Mouse (Mus musculus): ENCODE measurements at regions not wholly inside any gene's neighbourhood (a gene's known extent, or its start where the extent isn't known, plus 50 kb on each side); places are given as distances from the start of the nearest gene placed in this dataset.

DNA sequence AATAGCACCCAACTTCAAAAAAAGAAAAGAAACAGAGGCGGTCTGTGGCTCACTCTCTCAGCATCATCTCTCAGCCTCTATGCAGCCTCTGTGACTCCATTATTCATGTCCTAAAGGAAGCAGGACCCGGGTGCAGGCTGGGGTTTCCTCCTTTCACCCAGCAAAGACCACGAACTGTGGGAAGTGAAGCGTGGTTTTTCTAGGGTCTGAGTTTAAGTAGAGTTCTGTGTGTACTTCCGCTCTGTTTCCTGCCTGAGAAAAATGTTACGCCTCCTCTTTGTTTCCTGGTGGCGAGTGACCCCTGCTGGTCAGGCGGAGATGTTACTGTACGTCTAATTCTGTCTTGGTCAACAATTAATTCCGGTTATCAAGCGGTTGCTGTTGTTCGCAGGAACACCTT is 366.9 kb downstream of the Rapgef2 start:
- Histone ChIP-seq H3K9ac (ENCODE audit: insufficient read depth, low read depth, low read length, poor library complexity, severe bottlenecking) (no peak overlapping the region), H3K27ac (ENCODE audit: insufficient read depth, low read depth, low read length, poor library complexity, severe bottlenecking) (no peak overlapping the region), H3K36me3 (ENCODE audit: control insufficient read depth, insufficient read depth, low read length, poor library complexity, severe bottlenecking) (no peaks in the 10 kb centered on the region), H3K9me3 (ENCODE audit: control insufficient read depth, insufficient read depth, low read depth, low read length) (no peaks in the 10 kb centered on the region), H3K4me3 (ENCODE audit: insufficient read depth in 1 of 2, low read depth in 1 of 2, low read length in 2 of 2, poor library complexity in 1 of 2, severe bottlenecking in 1 of 2) (no peak overlapping the region), H3K4me1 (ENCODE audit: control insufficient read depth in 2 of 2, insufficient read depth in 2 of 2, low read length in 2 of 2, poor library complexity in 1 of 2) (no peaks in the 10 kb centered on the region)
- peak; percentile 92 for TF ChIP-seq ZC3H11A (IDR thresholded peaks at IDR 0.05; ENCODE audit: borderline replicate concordance, low read depth, low read length)
- no peak for TF ChIP-seq MAFK (IDR thresholded peaks at IDR 0.05; ENCODE audit: insufficient read depth, low read depth, low read length)
- peak; percentile 51 for DNase-seq (ENCODE audit: low read depth, low spot score)
- in situ Hi-C loops (cut with MboI; ENCODE audit: low sequenced_read_pairs in 2 of 2, unreplicated experiment in 2 of 2): no loop called here

DNA sequence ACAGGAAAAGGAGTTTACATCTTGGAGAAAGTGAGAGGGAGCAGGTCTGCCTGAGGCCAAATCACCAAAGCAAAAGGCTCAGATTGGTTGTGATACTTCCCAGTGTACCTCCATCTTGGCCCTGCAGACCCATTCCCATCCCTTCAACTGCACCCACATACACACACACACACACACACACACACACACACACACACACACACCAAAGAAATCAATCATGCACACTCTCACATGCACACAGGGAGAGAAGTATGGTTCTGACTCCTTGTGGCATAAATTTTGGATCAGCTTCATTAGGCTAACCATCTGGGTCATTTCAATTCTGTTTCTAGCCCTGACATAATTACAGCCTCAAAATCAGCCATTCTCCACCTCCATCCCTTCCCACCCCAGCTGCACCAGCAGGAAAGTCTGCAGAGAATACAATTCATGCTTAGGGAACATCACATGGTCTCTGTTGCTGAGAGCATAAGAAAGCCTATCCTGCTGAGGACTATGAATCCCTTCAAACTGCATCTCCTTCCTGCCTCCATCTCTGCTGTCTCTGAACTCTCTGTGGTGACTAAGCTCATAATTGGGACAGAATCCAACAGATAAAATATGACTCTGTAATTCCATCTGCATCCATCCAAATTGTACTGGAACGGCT is 378.0 kb downstream of the Rapgef2 start:
- H3K4me3 ChIP-seq (ENCODE audit: insufficient read depth in 1 of 2, low read depth in 1 of 2, low read length in 2 of 2, poor library complexity in 1 of 2, severe bottlenecking in 1 of 2): no peak overlapping the region
- no peaks in the 10 kb centered on the region for H3K36me3 ChIP-seq (ENCODE audit: control insufficient read depth, insufficient read depth, low read length, poor library complexity, severe bottlenecking)
- no peaks in the 10 kb centered on the region for H3K9me3 ChIP-seq (ENCODE audit: control insufficient read depth, insufficient read depth, low read depth, low read length)
- TF ChIP-seq HCFC1 (IDR thresholded peaks at IDR 0.05; ENCODE audit: borderline replicate concordance, insufficient read depth, low read length) (no peak), MAFK (IDR thresholded peaks at IDR 0.05; ENCODE audit: insufficient read depth, low read depth, low read length) (no peak), CHD2 (IDR thresholded peaks at IDR 0.05; ENCODE audit: low read depth, low read length) (no peak), ZC3H11A (IDR thresholded peaks at IDR 0.05; ENCODE audit: borderline replicate concordance, low read depth, low read length) (no peak), ZNF384 (IDR thresholded peaks at IDR 0.05; ENCODE audit: low read depth, low read length) (no peak)
- in situ Hi-C loops (cut with MboI; ENCODE audit: low sequenced_read_pairs in 2 of 2, unreplicated experiment in 2 of 2): no loop called here
- DNase-seq (ENCODE audit: low read depth, low spot score): no peak
- H3K9ac ChIP-seq (ENCODE audit: insufficient read depth, low read depth, low read length, poor library complexity, severe bottlenecking): no peak overlapping the region
- no peaks in the 10 kb centered on the region for H3K4me1 ChIP-seq (ENCODE audit: control insufficient read depth in 2 of 2, insufficient read depth in 2 of 2, low read length in 2 of 2, poor library complexity in 1 of 2)
- no peak overlapping the region for H3K27ac ChIP-seq (ENCODE audit: insufficient read depth, low read depth, low read length, poor library complexity, severe bottlenecking)

GRCm38 (mm10) chr3:78907778-78908177 is 378.5 kb downstream of the Rapgef2 start:
- Histone ChIP-seq H3K9ac (ENCODE audit: insufficient read depth, low read depth, low read length, poor library complexity, severe bottlenecking) (no peak overlapping the region), H3K9me3 (ENCODE audit: control insufficient read depth, insufficient read depth, low read depth, low read length) (no peaks in the 10 kb centered on the region), H3K4me3 (ENCODE audit: insufficient read depth in 1 of 2, low read depth in 1 of 2, low read length in 2 of 2, poor library complexity in 1 of 2, severe bottlenecking in 1 of 2) (no peak overlapping the region), H3K36me3 (ENCODE audit: control insufficient read depth, insufficient read depth, low read length, poor library complexity, severe bottlenecking) (no peaks in the 10 kb centered on the region), H3K27ac (ENCODE audit: insufficient read depth, low read depth, low read length, poor library complexity, severe bottlenecking) (no peak overlapping the region), H3K4me1 (ENCODE audit: control insufficient read depth in 2 of 2, insufficient read depth in 2 of 2, low read length in 2 of 2, poor library complexity in 1 of 2) (no peaks in the 10 kb centered on the region)
- TF ChIP-seq CHD2 (IDR thresholded peaks at IDR 0.05; ENCODE audit: low read depth, low read length): no peak
- no peak for TF ChIP-seq ZC3H11A (IDR thresholded peaks at IDR 0.05; ENCODE audit: borderline replicate concordance, low read depth, low read length)
- TF ChIP-seq MAFK (IDR thresholded peaks at IDR 0.05; ENCODE audit: insufficient read depth, low read depth, low read length): no peak
- TF ChIP-seq ZNF384 (IDR thresholded peaks at IDR 0.05; ENCODE audit: low read depth, low read length): no peak
- TF ChIP-seq HCFC1 (IDR thresholded peaks at IDR 0.05; ENCODE audit: borderline replicate concordance, insufficient read depth, low read length): no peak
- no peak for DNase-seq (ENCODE audit: low read depth, low spot score)
- in situ Hi-C loops (cut with MboI; ENCODE audit: low sequenced_read_pairs in 2 of 2, unreplicated experiment in 2 of 2): no loop called here

GRCm38 (mm10) chr3:78901838-78902484 is 384.4 kb downstream of the Rapgef2 start:
- H3K9ac ChIP-seq (ENCODE audit: insufficient read depth, low read depth, low read length, poor library complexity, severe bottlenecking): no peak overlapping the region
- DNase-seq (ENCODE audit: low read depth, low spot score): no peak
- no peaks in the 10 kb centered on the region for H3K9me3 ChIP-seq (ENCODE audit: control insufficient read depth, insufficient read depth, low read depth, low read length)
- TF ChIP-seq HCFC1 (IDR thresholded peaks at IDR 0.05; ENCODE audit: borderline replicate concordance, insufficient read depth, low read length) (no peak), CHD2 (IDR thresholded peaks at IDR 0.05; ENCODE audit: low read depth, low read length) (no peak), ZC3H11A (IDR thresholded peaks at IDR 0.05; ENCODE audit: borderline replicate concordance, low read depth, low read length) (no peak), ZNF384 (IDR thresholded peaks at IDR 0.05; ENCODE audit: low read depth, low read length) (no peak), MAFK (IDR thresholded peaks at IDR 0.05; ENCODE audit: insufficient read depth, low read depth, low read length) (no peak)
- H3K4me1 ChIP-seq (ENCODE audit: control insufficient read depth in 2 of 2, insufficient read depth in 2 of 2, low read length in 2 of 2, poor library complexity in 1 of 2): no peaks in the 10 kb centered on the region
- H3K36me3 ChIP-seq (ENCODE audit: control insufficient read depth, insufficient read depth, low read length, poor library complexity, severe bottlenecking): no peaks in the 10 kb centered on the region
- H3K4me3 ChIP-seq (ENCODE audit: insufficient read depth in 1 of 2, low read depth in 1 of 2, low read length in 2 of 2, poor library complexity in 1 of 2, severe bottlenecking in 1 of 2): no peak overlapping the region
- in situ Hi-C loops (cut with MboI; ENCODE audit: low sequenced_read_pairs in 2 of 2, unreplicated experiment in 2 of 2): no loop called here
- H3K27ac ChIP-seq (ENCODE audit: insufficient read depth, low read depth, low read length, poor library complexity, severe bottlenecking): no peak overlapping the region

All from ES-E14 (cell line).